Mouse (Mus musculus): ENCODE data around the gene BC049715. TPM values are rescaled to one million over a fixed set of nuclear protein-coding genes. Genes with fewer than 3 reads are reported as not detected.

The BC049715 gene
- polyA plus RNA-seq (2015; fragmentation: Nextera tagmentation; extraction: Ambion mirVana), result 0.46 and 2.6 TPM in 2 replicates

- Histone ChIP-seq H3K4me2 (ENCODE audit: low read depth, low read length) (peak within 1 kb of the TSS; percentile 95), H3K4me3 (replicated peaks; ENCODE audit: low read length) (peak within 1 kb of the TSS; percentile 100), H3K27ac (ENCODE audit: low read length) (peak within 1 kb of the TSS; percentile 83), H3K36me3 (ENCODE audit: control insufficient read depth, insufficient read depth, low read length) (peaks cover 8% of the 10 kb centered on the region; the same call in 1 of the 2 replicates), H3K9me3 (replicated peaks; ENCODE audit: control insufficient read depth, low read length) (no peaks in the 10 kb centered on the region), H3K9ac (ENCODE audit: low read length) (peak within 1 kb of the TSS; percentile 99), H3K27me3 (ENCODE audit: control insufficient read depth, insufficient read depth, low read length) (no peaks in the 10 kb centered on the region), H3K4me1 (ENCODE audit: control insufficient read depth, insufficient read depth, low read length) (0 out of 2 replicates have a peak, but pooled peaks cover 3% of the 10 kb centered on the region)
- no peak for ATAC-seq (ENCODE audit: insufficient read depth, low FRiP score)
- WGBS, result under 1% methylated on average over 34 of the region's 34 CpGs
Measured at GRCm38 (mm10) chr6:136827516-136827880, at the start of gene BC049715. TSS of gene BC049715 (plus strand) at chr6:136827626.

DNA sequence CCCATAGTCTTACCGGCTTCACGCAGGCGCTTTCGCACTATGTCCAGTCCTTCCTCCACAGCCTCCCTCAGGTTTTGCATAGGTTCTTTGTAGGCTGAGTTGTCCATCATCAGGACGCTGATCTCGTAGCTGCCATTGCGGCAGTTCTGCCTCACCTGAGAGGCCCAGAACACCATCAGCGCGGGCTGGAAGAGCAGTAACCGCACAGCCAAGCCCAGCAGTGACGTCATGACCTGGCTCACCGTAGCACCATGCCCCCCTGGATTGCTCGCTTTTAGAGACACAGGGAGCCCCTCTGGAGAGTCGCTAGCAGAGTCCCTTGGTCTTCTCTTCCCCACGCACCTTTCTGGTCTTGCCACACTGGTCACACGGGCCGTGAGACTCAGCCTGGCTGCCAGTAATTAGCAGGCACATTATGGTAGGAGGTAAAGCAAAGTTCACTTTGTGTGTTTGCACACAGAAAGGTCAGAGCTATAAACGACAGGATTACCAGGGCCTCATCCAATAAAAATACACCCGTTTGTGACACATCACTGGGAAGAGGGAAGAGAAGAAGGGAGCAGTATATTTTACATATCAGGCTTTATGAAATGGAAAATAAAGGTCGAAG, 45.9 kb upstream of the BC049715 start, which contains the start of gene Gucy2c:
Gucy2c (minus strand) TSS at position 389 of the 610 bp plus-strand sequence.
- peak within 1 kb of the TSS; percentile 5; the same call in 1 of the 2 replicates for H3K4me3 ChIP-seq (replicated peaks; ENCODE audit: low read length)
- 72% methylated on average over 20 of the region's 20 CpGs for WGBS
- no peaks in the 10 kb centered on the region for H3K4me1 ChIP-seq (ENCODE audit: control insufficient read depth, insufficient read depth, low read length)
- H3K9ac ChIP-seq (ENCODE audit: low read length), result no peak within 1 kb of the TSS
- ATAC-seq (ENCODE audit: insufficient read depth, low FRiP score), result peak; percentile 47; the same call in 1 of the 2 replicates
- H3K4me2 ChIP-seq (ENCODE audit: low read depth, low read length), result no peak within 1 kb of the TSS
- H3K9me3 ChIP-seq (replicated peaks; ENCODE audit: control insufficient read depth, low read length), result no peaks in the 10 kb centered on the region
- H3K36me3 ChIP-seq (ENCODE audit: control insufficient read depth, insufficient read depth, low read length), result no peaks in the 10 kb centered on the region
- H3K27ac ChIP-seq (ENCODE audit: low read length), result 0 out of 2 replicates have a peak within 1 kb of the TSS, but pooled peaks have one; percentile 36
- H3K27me3 ChIP-seq (ENCODE audit: control insufficient read depth, insufficient read depth, low read length), result no peaks in the 10 kb centered on the region

GRCm38 (mm10) chr6:136782146-136782545, 45.3 kb upstream of the BC049715 start:
- Histone ChIP-seq H3K9ac (ENCODE audit: low read length) (no peak overlapping the region), H3K27me3 (ENCODE audit: control insufficient read depth, insufficient read depth, low read length) (no peaks in the 10 kb centered on the region), H3K4me1 (ENCODE audit: control insufficient read depth, insufficient read depth, low read length) (no peaks in the 10 kb centered on the region), H3K9me3 (replicated peaks; ENCODE audit: control insufficient read depth, low read length) (no peaks in the 10 kb centered on the region), H3K36me3 (ENCODE audit: control insufficient read depth, insufficient read depth, low read length) (no peaks in the 10 kb centered on the region), H3K4me2 (ENCODE audit: low read depth, low read length) (no peak overlapping the region), H3K27ac (ENCODE audit: low read length) (no peak overlapping the region), H3K4me3 (replicated peaks; ENCODE audit: low read length) (no peak overlapping the region)
- ATAC-seq (ENCODE audit: insufficient read depth, low FRiP score), result no peak
- WGBS, result 72% methylated on average over 12 of the region's 12 CpGs

DNA sequence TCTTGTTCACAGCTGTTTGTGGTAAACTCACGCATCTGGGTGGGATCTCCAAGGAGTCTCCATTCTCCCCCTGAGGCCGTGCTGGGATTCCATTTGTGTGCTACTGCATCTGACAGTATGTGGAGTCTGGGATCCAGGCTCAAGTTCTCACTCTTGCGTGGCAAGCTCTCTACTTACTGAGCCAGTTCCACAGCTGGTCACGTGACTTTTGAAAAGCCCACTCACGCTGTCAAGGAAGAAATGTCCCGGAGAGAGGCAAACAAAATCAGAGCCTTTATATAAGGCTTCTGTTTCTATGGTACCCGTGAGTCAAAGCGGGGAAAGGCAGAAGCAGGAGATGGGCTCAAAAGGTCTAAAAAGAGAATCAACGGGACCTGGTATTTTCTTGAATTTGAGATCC, 44.7 kb upstream of the BC049715 start:
- Histone ChIP-seq H3K4me1 (ENCODE audit: control insufficient read depth, insufficient read depth, low read length) (no peaks in the 10 kb centered on the region), H3K27me3 (ENCODE audit: control insufficient read depth, insufficient read depth, low read length) (no peaks in the 10 kb centered on the region), H3K9ac (ENCODE audit: low read length) (no peak overlapping the region), H3K4me2 (ENCODE audit: low read depth, low read length) (no peak overlapping the region), H3K36me3 (ENCODE audit: control insufficient read depth, insufficient read depth, low read length) (no peaks in the 10 kb centered on the region), H3K4me3 (replicated peaks; ENCODE audit: low read length) (no peak overlapping the region), H3K9me3 (replicated peaks; ENCODE audit: control insufficient read depth, low read length) (no peaks in the 10 kb centered on the region), H3K27ac (ENCODE audit: low read length) (no peak overlapping the region)
- 77% methylated on average over 9 of the region's 9 CpGs for WGBS
- ATAC-seq (ENCODE audit: insufficient read depth, low FRiP score), result no peak

DNA sequence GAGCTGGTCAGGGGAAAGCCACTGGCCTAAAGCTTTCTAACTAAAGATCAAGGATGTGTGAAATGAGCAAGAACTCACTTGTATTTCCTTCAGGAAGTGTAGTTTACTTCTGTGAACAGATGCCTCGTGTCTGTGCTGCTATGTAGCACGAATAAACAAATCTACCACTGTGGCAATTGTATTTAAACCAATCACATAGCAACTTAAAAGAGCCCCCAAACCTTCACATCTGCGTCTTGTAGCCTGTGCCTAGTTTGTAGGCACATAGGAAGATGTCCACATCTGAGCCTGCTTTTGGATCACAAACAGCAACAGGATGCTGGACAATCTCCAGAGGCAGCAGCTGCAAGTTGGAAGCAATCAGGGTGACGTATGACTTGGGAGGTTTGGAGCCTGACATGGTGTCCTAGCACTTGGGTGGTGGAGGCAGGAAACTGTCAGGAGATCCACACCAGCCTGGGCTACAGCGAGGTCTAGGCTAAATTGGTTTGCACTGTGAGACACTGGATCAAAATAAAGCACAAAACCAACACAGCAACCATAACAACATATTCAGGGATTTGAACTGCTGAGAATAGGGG, 37.9 kb upstream of the BC049715 start:
- no peak overlapping the region for H3K4me2 ChIP-seq (ENCODE audit: low read depth, low read length)

DNA sequence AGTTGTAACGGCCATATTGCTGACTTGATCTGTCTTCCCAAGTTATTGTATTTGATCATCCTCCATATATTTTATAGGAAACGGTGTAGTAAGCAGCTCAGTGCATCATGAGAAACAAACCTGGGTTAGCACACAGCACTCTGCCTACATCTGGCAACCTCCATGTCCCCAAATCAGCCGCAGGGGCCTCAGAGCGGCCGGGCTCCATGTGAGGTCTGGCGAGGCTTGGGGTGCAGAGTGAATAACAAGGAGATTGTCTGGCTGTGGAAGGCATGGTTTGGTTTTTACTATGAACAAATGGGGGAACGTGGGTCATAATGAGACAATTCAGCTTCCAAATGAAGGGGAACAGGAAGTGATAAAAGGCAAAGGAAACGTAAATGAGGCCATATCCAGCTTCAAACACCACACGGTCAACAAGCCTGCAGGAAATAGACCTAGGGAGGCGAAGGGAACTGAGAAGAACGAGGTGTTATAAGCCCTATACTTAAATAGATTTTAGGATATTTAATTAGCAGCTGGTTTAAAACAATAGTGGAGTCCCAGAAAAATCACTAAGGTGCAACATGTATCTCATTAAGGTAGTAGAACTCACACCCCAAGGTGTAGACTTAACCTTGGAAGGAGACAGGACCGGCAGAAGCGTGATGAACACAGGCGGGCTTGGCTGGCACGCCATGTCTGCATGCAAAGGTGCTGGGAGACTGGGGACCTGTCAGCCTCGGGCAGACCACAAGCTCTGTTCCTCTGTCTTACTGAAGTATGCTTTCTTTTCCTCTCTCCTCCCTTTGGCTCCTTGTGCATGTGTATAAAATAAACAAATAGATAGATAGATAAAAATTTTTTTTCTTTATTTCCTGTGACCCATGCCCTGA, 34.3 kb upstream of the BC049715 start:
- no peak overlapping the region for H3K27ac ChIP-seq (ENCODE audit: low read length)
- peak overlapping the region; percentile 44; the same call in 1 of the 2 replicates for H3K9ac ChIP-seq (ENCODE audit: low read length)
- H3K27me3 ChIP-seq (ENCODE audit: control insufficient read depth, insufficient read depth, low read length), result no peaks in the 10 kb centered on the region
- 35% methylated on average over 16 of the region's 16 CpGs for WGBS
- H3K36me3 ChIP-seq (ENCODE audit: control insufficient read depth, insufficient read depth, low read length), result no peaks in the 10 kb centered on the region
- H3K9me3 ChIP-seq (replicated peaks; ENCODE audit: control insufficient read depth, low read length), result no peaks in the 10 kb centered on the region
- no peak for ATAC-seq (ENCODE audit: insufficient read depth, low FRiP score)
- H3K4me2 ChIP-seq (ENCODE audit: low read depth, low read length), result peak overlapping the region; percentile 81
- peak overlapping the region; percentile 44 for H3K4me3 ChIP-seq (replicated peaks; ENCODE audit: low read length)
- H3K4me1 ChIP-seq (ENCODE audit: control insufficient read depth, insufficient read depth, low read length), result peaks cover 9% of the 10 kb centered on the region; the same call in 1 of the 2 replicates

More for the DNA sequence above, 37.9 kb upstream of the BC049715 start:
- no peaks in the 10 kb centered on the region for H3K27me3 ChIP-seq (ENCODE audit: control insufficient read depth, insufficient read depth, low read length)
- H3K9ac ChIP-seq (ENCODE audit: low read length), result no peak overlapping the region
- peak; percentile 77 for ATAC-seq (ENCODE audit: insufficient read depth, low FRiP score)
- H3K27ac ChIP-seq (ENCODE audit: low read length), result peak overlapping the region; percentile 56
- no peak overlapping the region for H3K4me3 ChIP-seq (replicated peaks; ENCODE audit: low read length)
- 36% methylated on average over 5 of the region's 5 CpGs for WGBS
- H3K4me1 ChIP-seq (ENCODE audit: control insufficient read depth, insufficient read depth, low read length), result peaks cover 9% of the 10 kb centered on the region; the same call in 1 of the 2 replicates
- no peaks in the 10 kb centered on the region for H3K9me3 ChIP-seq (replicated peaks; ENCODE audit: control insufficient read depth, low read length)
- no peaks in the 10 kb centered on the region for H3K36me3 ChIP-seq (ENCODE audit: control insufficient read depth, insufficient read depth, low read length)

DNA sequence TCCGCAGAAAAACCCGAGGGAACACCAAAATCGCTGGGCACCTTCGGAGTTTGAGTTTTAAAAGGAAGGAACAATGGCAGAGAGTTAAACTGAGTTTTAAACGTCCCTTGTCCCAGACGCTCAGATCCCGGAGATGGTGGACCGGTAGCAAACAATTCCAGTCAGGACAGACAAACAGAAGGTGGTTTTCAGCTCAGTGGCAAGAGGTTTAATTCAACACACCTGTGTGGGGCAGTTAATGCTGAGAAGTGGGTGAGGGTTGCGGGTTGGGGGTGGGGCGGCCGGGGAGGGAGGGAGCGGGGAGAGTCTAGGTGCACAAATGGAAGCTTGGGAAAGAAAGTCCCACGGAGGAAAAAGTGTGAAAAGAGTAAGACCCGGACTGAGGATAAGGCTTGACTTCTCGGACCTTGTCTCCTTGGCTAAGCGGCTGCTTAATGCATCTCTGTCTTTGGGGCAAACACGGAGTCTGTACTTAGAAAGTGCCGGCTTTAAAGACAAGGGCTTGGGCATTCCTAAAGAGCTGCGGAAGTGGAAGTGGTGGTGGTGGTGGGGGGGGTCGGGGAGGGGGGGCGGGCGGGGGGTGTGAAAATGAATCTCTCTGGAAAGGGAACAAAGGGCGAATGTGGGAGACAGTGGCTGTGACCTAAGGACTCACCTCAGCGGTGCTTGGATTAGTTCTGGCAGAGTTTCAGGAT, 33.4 kb upstream of the BC049715 start:
- ATAC-seq (ENCODE audit: insufficient read depth, low FRiP score), result peak; percentile 30; the same call in 1 of the 2 replicates
- Histone ChIP-seq H3K9me3 (replicated peaks; ENCODE audit: control insufficient read depth, low read length) (no peaks in the 10 kb centered on the region), H3K27ac (ENCODE audit: low read length) (no peak overlapping the region), H3K36me3 (ENCODE audit: control insufficient read depth, insufficient read depth, low read length) (no peaks in the 10 kb centered on the region), H3K4me3 (replicated peaks; ENCODE audit: low read length) (peak overlapping the region; percentile 44), H3K27me3 (ENCODE audit: control insufficient read depth, insufficient read depth, low read length) (no peaks in the 10 kb centered on the region), H3K4me1 (ENCODE audit: control insufficient read depth, insufficient read depth, low read length) (peaks cover 9% of the 10 kb centered on the region; the same call in 1 of the 2 replicates), H3K9ac (ENCODE audit: low read length) (peak overlapping the region; percentile 59), H3K4me2 (ENCODE audit: low read depth, low read length) (peak overlapping the region; percentile 81)
- under 1% methylated on average over 22 of the region's 24 CpGs for WGBS

GRCm38 (mm10) chr6:136795110-136795509, 32.3 kb upstream of the BC049715 start:
- WGBS, result 71% methylated on average over 1 of the region's 1 CpGs
- peaks cover 9% of the 10 kb centered on the region; the same call in 1 of the 2 replicates for H3K4me1 ChIP-seq (ENCODE audit: control insufficient read depth, insufficient read depth, low read length)
- H3K4me2 ChIP-seq (ENCODE audit: low read depth, low read length), result no peak overlapping the region
- H3K9me3 ChIP-seq (replicated peaks; ENCODE audit: control insufficient read depth, low read length), result no peaks in the 10 kb centered on the region
- no peaks in the 10 kb centered on the region for H3K36me3 ChIP-seq (ENCODE audit: control insufficient read depth, insufficient read depth, low read length)
- H3K27me3 ChIP-seq (ENCODE audit: control insufficient read depth, insufficient read depth, low read length), result no peaks in the 10 kb centered on the region
- H3K9ac ChIP-seq (ENCODE audit: low read length), result no peak overlapping the region
- H3K4me3 ChIP-seq (replicated peaks; ENCODE audit: low read length), result no peak overlapping the region
- H3K27ac ChIP-seq (ENCODE audit: low read length), result no peak overlapping the region
- no peak for ATAC-seq (ENCODE audit: insufficient read depth, low FRiP score)

All from stomach, embryonic 16.5 days (tissue).